Mouse (Mus musculus): ENCODE data around the gene Sh3bp1. TPM values are rescaled to one million over a fixed set of nuclear protein-coding genes. Genes with fewer than 3 reads are reported as not detected.

Gene Sh3bp1
- polyA plus RNA-seq, 1 experiment: 39.5 TPM

GRCm38 (mm10) chr15:78955663-78956062 is 56.1 kb downstream of the Sh3bp1 start:
- Histone ChIP-seq H3K4me1 (ENCODE audit: control insufficient read depth, insufficient read depth, low read length) (no peaks in the 10 kb centered on the region), H3K27ac (ENCODE audit: insufficient read depth, low read length) (no peak overlapping the region), H3K4me3 (ENCODE audit: insufficient read depth, low read length) (no peak overlapping the region)
- no peak for TF ChIP-seq CTCF (IDR thresholded peaks at IDR 0.05; ENCODE audit: extremely low read depth, insufficient read depth, low read length)
- TF ChIP-seq POLR2A (IDR thresholded peaks at IDR 0.05; ENCODE audit: extremely low read depth, insufficient read depth, low read length): no peak

- Histone ChIP-seq H3K4me1 (ENCODE audit: control insufficient read depth, insufficient read depth, low read length) (no peaks in the 10 kb centered on the region), H3K27ac (ENCODE audit: insufficient read depth, low read length) (no peak overlapping the region), H3K4me3 (ENCODE audit: insufficient read depth, low read length) (no peak overlapping the region)
- no peak for TF ChIP-seq CTCF (IDR thresholded peaks at IDR 0.05; ENCODE audit: extremely low read depth, insufficient read depth, low read length)
- no peak for TF ChIP-seq POLR2A (IDR thresholded peaks at IDR 0.05; ENCODE audit: extremely low read depth, insufficient read depth, low read length)
These were observed 56.8 kb downstream of the Sh3bp1 start for GRCm38 (mm10) chr15:78956351-78956750.

- Histone ChIP-seq H3K4me3 (ENCODE audit: insufficient read depth, low read length) (no peak overlapping the region), H3K4me1 (ENCODE audit: control insufficient read depth, insufficient read depth, low read length) (no peaks in the 10 kb centered on the region), H3K27ac (ENCODE audit: insufficient read depth, low read length) (no peak overlapping the region)
- TF ChIP-seq CTCF (IDR thresholded peaks at IDR 0.05; ENCODE audit: extremely low read depth, insufficient read depth, low read length): no peak
- no peak for TF ChIP-seq POLR2A (IDR thresholded peaks at IDR 0.05; ENCODE audit: extremely low read depth, insufficient read depth, low read length)
These were observed 57.5 kb downstream of the Sh3bp1 start for GRCm38 (mm10) chr15:78957021-78957420.

- Histone ChIP-seq H3K27ac (ENCODE audit: insufficient read depth, low read length) (no peak overlapping the region), H3K4me1 (ENCODE audit: control insufficient read depth, insufficient read depth, low read length) (no peaks in the 10 kb centered on the region), H3K4me3 (ENCODE audit: insufficient read depth, low read length) (no peak overlapping the region)
- no peak for TF ChIP-seq POLR2A (IDR thresholded peaks at IDR 0.05; ENCODE audit: extremely low read depth, insufficient read depth, low read length)
- TF ChIP-seq CTCF (IDR thresholded peaks at IDR 0.05; ENCODE audit: extremely low read depth, insufficient read depth, low read length): no peak
These were observed 60.0 kb downstream of the Sh3bp1 start for GRCm38 (mm10) chr15:78959537-78959936.

GRCm38 (mm10) chr15:78960088-78960487 is 60.5 kb downstream of the Sh3bp1 start:
- Histone ChIP-seq H3K4me1 (ENCODE audit: control insufficient read depth, insufficient read depth, low read length) (no peaks in the 10 kb centered on the region), H3K27ac (ENCODE audit: insufficient read depth, low read length) (no peak overlapping the region), H3K4me3 (ENCODE audit: insufficient read depth, low read length) (no peak overlapping the region)
- TF ChIP-seq POLR2A (IDR thresholded peaks at IDR 0.05; ENCODE audit: extremely low read depth, insufficient read depth, low read length) (no peak), CTCF (IDR thresholded peaks at IDR 0.05; ENCODE audit: extremely low read depth, insufficient read depth, low read length) (no peak)

Other genes with a start within 250 kb of the Sh3bp1 start
- 59.2 and 65.2 TPM in 2 replicates for gene Elfn2, start 181.0 kb upstream of the Sh3bp1 start, polyA plus RNA-seq (2012; rRNA removed)
- 5.8 and 6.3 TPM in 2 replicates for gene Mfng, start 126.3 kb upstream of the Sh3bp1 start, polyA plus RNA-seq (2012; rRNA removed)
- 4.7 and 5.2 TPM in 2 replicates for gene Card10, start 96.7 kb upstream of the Sh3bp1 start, polyA plus RNA-seq (2012; rRNA removed)
- gene Cdc42ep1, start 57.1 kb upstream of the Sh3bp1 start, polyA plus RNA-seq (2012; rRNA removed): 23.3 and 28.1 TPM in 2 replicates
- gene Lgals2, start 44.2 kb upstream of the Sh3bp1 start, polyA plus RNA-seq (2012; rRNA removed): 0.34 and 0.35 TPM in 2 replicates
- gene Gga1, start 22.6 kb upstream of the Sh3bp1 start, polyA plus RNA-seq (2012; rRNA removed): 72.6 and 73.0 TPM in 2 replicates
- gene Gm49510, start 101 bp upstream of the Sh3bp1 start, polyA plus RNA-seq (2012; rRNA removed): 0.08 and 0.09 TPM in 2 replicates
- 226 and 238 TPM in 2 replicates for gene Pdxp, start 14.2 kb downstream of the Sh3bp1 start, polyA plus RNA-seq (2012; rRNA removed)
- 42.9 and 44.4 TPM in 2 replicates for gene Lgals1, start 27.0 kb downstream of the Sh3bp1 start, polyA plus RNA-seq (2012; rRNA removed)
- gene Nol12, start 35.2 kb downstream of the Sh3bp1 start, polyA plus RNA-seq (2012; rRNA removed): 38.9 and 39.5 TPM in 2 replicates
- 10.3 and 11.0 TPM in 2 replicates for gene Triobp, start 48.0 kb downstream of the Sh3bp1 start, polyA plus RNA-seq (2012; rRNA removed)
- gene H1f0, start 128.7 kb downstream of the Sh3bp1 start, polyA plus RNA-seq (2012; rRNA removed): 109 and 124 TPM in 2 replicates
- gene Galr3, start 142.1 kb downstream of the Sh3bp1 start, polyA plus RNA-seq (2012; rRNA removed): 0.26 and 0.38 TPM in 2 replicates
- gene Ankrd54, start 163.1 kb downstream of the Sh3bp1 start, polyA plus RNA-seq (2012; rRNA removed): 26.5 and 28.2 TPM in 2 replicates
- gene Eif3l, start 175.4 kb downstream of the Sh3bp1 start, polyA plus RNA-seq (2012; rRNA removed): 86.8 and 93.0 TPM in 2 replicates
- 25.0 and 27.6 TPM in 2 replicates for gene Micall1, start 209.1 kb downstream of the Sh3bp1 start, polyA plus RNA-seq (2012; rRNA removed)
- 131 and 134 TPM in 2 replicates for gene Polr2f, start 241.2 kb downstream of the Sh3bp1 start, polyA plus RNA-seq (2012; rRNA removed)
- 16.5 and 17.1 TPM in 2 replicates for gene 1700088E04Rik, start 241.5 kb downstream of the Sh3bp1 start, polyA plus RNA-seq (2012; rRNA removed)